Mouse (Mus musculus) G1E (cell line): Measurements from ENCODE around the gene Axdnd1. TPM values are rescaled to one million over a fixed set of nuclear protein-coding genes. Genes with fewer than 3 reads are reported as not detected.

Experiments
- ATAC-seq: 2 replicates; pipeline ENCODE4 v1.8.0; 2016; ENCODE audit warnings: mild to moderate bottlenecking; ENCODE audit not compliant: insufficient number of reproducible peaks, poor library complexity, low FRiP score, severe bottlenecking; ENCODE audit errors: extremely low read depth
- DNase-seq: peaks from one replicate; pipeline ENCODE4 v3.0.0; 2012; ENCODE audit warnings: low spot score
- H3K27me3 ChIP-seq: 2 replicates; pipeline ENCODE4 v1.6.1; 2012; ENCODE audit warnings: mild to moderate bottlenecking, low read length, inconsistent platforms; ENCODE audit not compliant: insufficient read depth
- H3K36me3 ChIP-seq: replicated peaks from 2 replicates; pipeline ENCODE3; 2012; ENCODE audit warnings: mild to moderate bottlenecking, inconsistent platforms
- H3K4me1 ChIP-seq: 2 replicates; pipeline ENCODE4 v1.6.1; 2012; ENCODE audit warnings: low read depth, low read length, inconsistent platforms, mixed read lengths; ENCODE audit not compliant: insufficient read depth
- H3K4me3 ChIP-seq: 2 replicates; pipeline ENCODE4 v1.5.1; 2012; ENCODE audit warnings: low read depth, mild to moderate bottlenecking, inconsistent platforms, low read length, moderate library complexity, mixed read lengths
- H3K9me3 ChIP-seq: replicated peaks from 2 replicates; pipeline ENCODE4 v1.6.1; 2012; ENCODE audit warnings: inconsistent platforms
- CTCF ChIP-seq: IDR thresholded peaks from 2 replicates; pipeline ENCODE4 v1.5.1; 2012; ENCODE audit warnings: low read depth, low read length, inconsistent platforms, mixed read lengths
- GATA1 ChIP-seq: IDR thresholded peaks from 2 replicates; pipeline ENCODE4 v1.6.1; 2012; ENCODE audit warnings: borderline replicate concordance, low read length, inconsistent platforms, mixed read lengths
- GATA2 ChIP-seq: IDR thresholded peaks from 2 replicates; pipeline ENCODE4 v1.6.1; 2012; ENCODE audit warnings: low read depth, low read length, inconsistent platforms, borderline replicate concordance
- POLR2AphosphoS5 ChIP-seq: IDR thresholded peaks from 2 replicates; pipeline ENCODE4 v1.6.1; 2012; ENCODE audit warnings: low read depth, low read length, inconsistent platforms; ENCODE audit not compliant: insufficient replicate concordance
- TAL1 ChIP-seq: conservative IDR thresholded peaks from 2 replicates; pipeline ENCODE4 v1.6.1; 2012; ENCODE audit warnings: low read depth, low read length, inconsistent platforms, mixed read lengths
- polyA plus RNA-seq: library from polyadenylated mRNA; stranded (reverse); fragments of >175 nt; gene quantifications from 2 replicates; pipeline ENCODE4 v1.2.3, GENCODE M21; 2012
- total RNA-seq, 2 experiments: library from RNA; stranded (forward) in 1 of 2; stranded (reverse) in 1 of 2; fragments of 200-1000 nt in 1 of 2; fragments of >200 nt in 1 of 2; fragmentation: Nextera tagmentation in 1 of 2; gene quantifications; 2 replicates each; pipeline ENCODE4 v1.2.3; 2014 to 2017

Axdnd1 gene
- total and polyA plus RNA-seq, 3 experiments, result 1.4 to 6.7 TPM; not detected in 1

DNA sequence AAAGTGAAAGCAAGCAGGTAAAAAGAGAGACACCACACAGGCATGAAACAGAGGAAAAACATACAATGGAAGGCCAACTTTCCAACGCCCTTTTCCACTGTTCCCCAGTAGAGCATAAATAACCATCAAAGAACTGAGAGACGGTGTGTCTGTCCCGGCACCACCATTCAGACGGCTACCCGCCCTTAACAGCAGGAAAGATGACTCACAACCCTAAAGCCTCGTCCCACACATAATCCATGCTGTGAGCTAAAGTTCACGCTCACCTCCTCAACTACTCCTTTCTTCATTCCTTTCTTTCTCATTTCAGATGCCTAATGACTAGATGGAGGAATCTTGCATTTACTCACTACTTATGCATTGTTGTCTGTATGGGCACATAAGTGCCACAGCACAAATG lies 33.4 kb upstream of the Axdnd1 start:
- DNase-seq, result no peak
- peaks cover 74% of the 10 kb centered on the region for H3K36me3 ChIP-seq
- no peak for ATAC-seq
- H3K4me1 ChIP-seq, result peaks cover 11% of the 10 kb centered on the region
- TF ChIP-seq TAL1 (no peak), GATA1 (no peak), POLR2AphosphoS5 (no peak), GATA2 (no peak), CTCF (no peak)
- no peak overlapping the region for H3K4me3 ChIP-seq
- no peaks in the 10 kb centered on the region for H3K9me3 ChIP-seq
- H3K27me3 ChIP-seq, result no peaks in the 10 kb centered on the region

GRCm38 (mm10) chr1:156453876-156454275 lies 32.9 kb upstream of the Axdnd1 start:
- Histone ChIP-seq H3K9me3 (no peaks in the 10 kb centered on the region), H3K4me3 (no peak overlapping the region), H3K27me3 (no peaks in the 10 kb centered on the region), H3K4me1 (peaks cover 11% of the 10 kb centered on the region), H3K36me3 (peaks cover 77% of the 10 kb centered on the region)
- ATAC-seq (no peak), DNase-seq (no peak)
- TF ChIP-seq POLR2AphosphoS5 (no peak), CTCF (no peak), TAL1 (no peak), GATA2 (no peak), GATA1 (no peak)

DNA sequence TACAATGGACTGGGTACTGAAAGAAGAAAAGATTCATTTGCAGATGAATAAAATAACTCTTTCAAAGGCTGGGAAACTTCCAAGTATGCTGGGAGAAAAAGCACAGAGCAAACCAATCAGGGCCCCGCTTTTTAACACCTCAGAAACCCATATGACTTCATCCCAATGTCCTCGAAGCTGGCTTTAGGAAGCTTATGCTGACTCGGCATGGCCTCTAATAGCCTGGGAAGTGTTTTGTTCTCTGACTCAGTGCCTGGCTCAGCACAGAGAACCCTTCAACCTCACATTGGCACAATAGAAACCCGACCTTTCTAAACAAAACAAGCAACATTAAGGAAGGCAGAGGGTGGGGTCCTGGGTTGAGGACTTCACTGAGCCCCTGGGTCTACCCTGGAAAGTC lies 29.5 kb upstream of the Axdnd1 start:
- TF ChIP-seq GATA1 (no peak), CTCF (no peak), POLR2AphosphoS5 (no peak), TAL1 (no peak), GATA2 (no peak)
- H3K9me3 ChIP-seq, result no peaks in the 10 kb centered on the region
- ATAC-seq (no peak), DNase-seq (no peak)
- peaks cover 5% of the 10 kb centered on the region for H3K4me1 ChIP-seq
- H3K4me3 ChIP-seq, result no peak overlapping the region
- H3K27me3 ChIP-seq, result no peaks in the 10 kb centered on the region
- H3K36me3 ChIP-seq, result peaks cover 71% of the 10 kb centered on the region

- DNase-seq, result no peak
Measured at GRCm38 (mm10) chr1:156449691-156450090, 28.7 kb upstream of the Axdnd1 start.

DNA sequence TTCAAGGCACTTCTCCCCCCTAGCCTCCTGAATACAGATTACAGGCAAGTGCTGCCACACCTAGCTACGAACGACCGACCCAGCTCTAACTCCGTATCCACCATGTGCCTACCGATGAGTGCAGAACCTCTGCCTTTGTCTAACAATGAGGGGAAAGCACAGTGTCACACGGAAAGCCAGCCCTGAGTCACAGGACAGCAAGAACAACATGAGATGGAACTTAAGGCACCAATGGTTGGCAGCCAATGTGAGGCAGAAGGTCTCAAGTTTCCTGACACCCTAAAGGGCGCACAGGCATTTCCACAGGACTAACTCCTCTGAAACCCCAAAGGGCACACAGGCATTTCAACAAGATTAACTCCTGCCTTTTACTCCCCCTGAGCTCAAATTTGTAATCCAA lies 28.1 kb upstream of the Axdnd1 start:
- H3K4me1 ChIP-seq, result no peaks in the 10 kb centered on the region; the same call in 1 of the 2 replicates
- H3K4me3 ChIP-seq, result no peak overlapping the region
- no peak for DNase-seq
- no peaks in the 10 kb centered on the region for H3K27me3 ChIP-seq
- H3K36me3 ChIP-seq, result peaks cover 67% of the 10 kb centered on the region
- TF ChIP-seq CTCF (no peak), TAL1 (no peak), POLR2AphosphoS5 (no peak), GATA2 (no peak), GATA1 (no peak)
- no peaks in the 10 kb centered on the region for H3K9me3 ChIP-seq
- ATAC-seq, result no peak

More at GRCm38 (mm10) chr1:156449691-156450090, 28.7 kb upstream of the Axdnd1 start:
- Histone ChIP-seq H3K4me3 (no peak overlapping the region), H3K9me3 (no peaks in the 10 kb centered on the region), H3K4me1 (no peaks in the 10 kb centered on the region; the same call in 1 of the 2 replicates), H3K27me3 (no peaks in the 10 kb centered on the region), H3K36me3 (peaks cover 71% of the 10 kb centered on the region)
- no peak for TF ChIP-seq GATA1
- no peak for TF ChIP-seq TAL1
- TF ChIP-seq CTCF, result no peak
- no peak for ATAC-seq

GRCm38 (mm10) chr1:156445049-156445448 lies 24.1 kb upstream of the Axdnd1 start:
- no peak for DNase-seq
- H3K36me3 ChIP-seq, result peaks cover 69% of the 10 kb centered on the region
- no peaks in the 10 kb centered on the region for H3K27me3 ChIP-seq
- ATAC-seq, result no peak
- no peaks in the 10 kb centered on the region for H3K4me1 ChIP-seq
- no peak overlapping the region for H3K4me3 ChIP-seq
- H3K9me3 ChIP-seq, result no peaks in the 10 kb centered on the region
- TF ChIP-seq GATA1 (no peak), CTCF (no peak), GATA2 (no peak), TAL1 (no peak), POLR2AphosphoS5 (no peak)

DNA sequence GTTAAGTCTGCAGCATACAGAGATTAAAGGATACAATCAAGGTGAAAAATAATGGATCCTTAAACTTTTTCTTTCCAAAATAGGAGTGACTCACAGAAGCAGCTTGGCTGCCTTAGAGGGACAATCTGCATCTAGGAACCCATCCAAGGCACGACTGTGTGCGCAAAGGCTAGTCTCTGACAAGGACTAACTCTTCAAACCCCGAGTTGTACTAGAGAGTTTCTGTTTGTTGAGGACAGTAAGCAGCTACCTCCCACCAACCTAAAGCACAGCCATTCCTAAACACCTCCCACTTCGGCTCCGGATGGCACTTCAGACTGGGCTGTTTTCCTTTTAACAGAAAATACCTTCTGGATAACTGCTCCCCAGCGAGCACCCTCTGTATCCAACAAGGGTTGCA lies 21.8 kb upstream of the Axdnd1 start:
- no peak overlapping the region for H3K4me3 ChIP-seq
- H3K9me3 ChIP-seq, result no peaks in the 10 kb centered on the region
- ATAC-seq, result no peak
- no peaks in the 10 kb centered on the region for H3K4me1 ChIP-seq
- no peaks in the 10 kb centered on the region for H3K27me3 ChIP-seq
- H3K36me3 ChIP-seq, result peaks cover 65% of the 10 kb centered on the region
- DNase-seq, result no peak
- TF ChIP-seq TAL1 (no peak), GATA1 (no peak), CTCF (no peak), POLR2AphosphoS5 (no peak), GATA2 (no peak)
